Mouse (Mus musculus) embryo, embryonic 10 days (tissue): Measurements from ENCODE around the gene Irf3.
"Not testable (repeated sequence)": the region's sequence is repeated elsewhere in the genome, so short reads cannot be mapped to it uniquely, and the experiment has no call there.

Experiments used
- DNase-seq: peaks from one replicate; pipeline ENCODE4 v3.0.0-alpha.2; 2015; ENCODE audit warnings: low spot score

Irf3 gene

GRCm38 (mm10) chr7:45007846-45008245 lies 10.4 kb downstream of the Irf3 start:
- no peak for DNase-seq

GRCm38 (mm10) chr7:45008411-45008810 lies 11.0 kb downstream of the Irf3 start:
- DNase-seq: no peak

GRCm38 (mm10) chr7:45012011-45012410 lies 14.6 kb downstream of the Irf3 start:
- DNase-seq: no peak

- DNase-seq: no peak
Measured at GRCm38 (mm10) chr7:45012824-45013223, 15.4 kb downstream of the Irf3 start.

GRCm38 (mm10) chr7:45013366-45014095 lies 16.1 kb downstream of the Irf3 start:
- no peak for DNase-seq

GRCm38 (mm10) chr7:45014096-45014451 lies 16.6 kb downstream of the Irf3 start:
- DNase-seq: no peak

- DNase-seq: no peak
Measured at GRCm38 (mm10) chr7:45015344-45015956, 18.0 kb downstream of the Irf3 start.

- peak; percentile 100 for DNase-seq
Measured at GRCm38 (mm10) chr7:45015957-45016612, 18.6 kb downstream of the Irf3 start, which contains the start of gene Scaf1. TSS of gene Scaf1 (minus strand) at chr7:45016363.

GRCm38 (mm10) chr7:45016761-45017160 lies 19.3 kb downstream of the Irf3 start:
- no peak for DNase-seq

- peak; percentile 97 for DNase-seq
Measured at GRCm38 (mm10) chr7:45017242-45018061, 20.0 kb downstream of the Irf3 start, which contains the start of gene Rras. TSS of gene Rras (plus strand) at chr7:45017961.

- DNase-seq: peak; percentile 58
Measured at GRCm38 (mm10) chr7:45019031-45019571, 21.7 kb downstream of the Irf3 start.

GRCm38 (mm10) chr7:45020225-45020624 lies 22.8 kb downstream of the Irf3 start:
- DNase-seq: no peak

- not testable (repeated sequence) for DNase-seq
Measured at GRCm38 (mm10) chr7:45023711-45024110, 26.3 kb downstream of the Irf3 start.

- no peak for DNase-seq
Measured at GRCm38 (mm10) chr7:45024281-45025248, 27.1 kb downstream of the Irf3 start.

GRCm38 (mm10) chr7:45025601-45026220 lies 28.3 kb downstream of the Irf3 start:
- DNase-seq: no peak

- no peak for DNase-seq
Measured at GRCm38 (mm10) chr7:45026256-45026655, 28.8 kb downstream of the Irf3 start.

GRCm38 (mm10) chr7:45027761-45028160 lies 30.3 kb downstream of the Irf3 start:
- no peak for DNase-seq

GRCm38 (mm10) chr7:45028351-45028750 lies 30.9 kb downstream of the Irf3 start:
- no peak for DNase-seq

- no peak for DNase-seq
Measured at GRCm38 (mm10) chr7:45029995-45030394, 32.5 kb downstream of the Irf3 start.

- DNase-seq: no peak
Measured at GRCm38 (mm10) chr7:45030857-45031256, 33.4 kb downstream of the Irf3 start.
